Mouse (Mus musculus) lung, postnatal 36 days (tissue): ENCODE data around the gene Zkscan3.
A peak's percentile ranks its signal among the peaks of the same experiment; 100 is the strongest.

Experiments
- DNase-seq: peaks from one replicate; pipeline ENCODE4 v3.0.0; 2022; ENCODE audit warnings: mixed read lengths

Gene Zkscan3

DNA sequence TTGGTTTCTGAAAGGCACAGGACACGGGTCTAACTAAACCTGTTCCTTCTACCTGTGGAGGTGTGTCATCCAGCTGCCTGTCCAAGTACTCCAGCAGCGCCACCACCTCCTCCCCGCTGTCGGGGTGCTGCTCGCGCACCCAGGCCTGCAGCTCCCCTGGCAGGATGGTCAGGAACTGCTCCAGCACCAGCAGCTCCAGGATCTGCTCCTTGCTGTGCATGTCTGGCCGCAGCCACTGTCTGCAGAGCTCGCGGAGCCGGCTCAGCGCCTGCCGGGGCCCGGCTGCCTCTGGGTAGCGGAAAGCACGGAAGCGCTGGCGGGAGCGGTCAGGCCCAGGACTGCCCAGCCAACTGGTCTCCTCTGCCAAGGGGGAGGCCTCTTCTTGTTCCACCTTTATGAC, 6.5 kb downstream of the Zkscan3 start:
- peak; percentile 14 for DNase-seq

DNA sequence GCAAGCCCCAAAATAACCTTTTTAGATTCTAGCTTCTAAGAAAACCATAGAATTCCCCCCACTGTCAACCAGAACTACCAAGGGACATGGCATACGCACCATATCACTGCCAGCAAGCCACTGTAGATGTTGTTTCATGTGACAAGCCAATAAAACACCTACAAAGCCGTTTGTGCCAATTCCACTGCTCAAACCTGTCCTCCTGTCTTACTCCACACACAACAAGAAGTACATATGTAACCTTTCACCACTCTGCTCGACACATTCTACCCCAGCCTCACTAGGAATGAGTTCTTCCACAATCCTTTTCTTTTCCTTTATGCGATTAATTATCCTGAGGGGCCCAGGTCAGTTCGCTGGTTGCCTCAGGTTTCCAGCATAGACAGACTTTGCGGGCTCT, 6.9 kb downstream of the Zkscan3 start:
- no peak for DNase-seq

DNA sequence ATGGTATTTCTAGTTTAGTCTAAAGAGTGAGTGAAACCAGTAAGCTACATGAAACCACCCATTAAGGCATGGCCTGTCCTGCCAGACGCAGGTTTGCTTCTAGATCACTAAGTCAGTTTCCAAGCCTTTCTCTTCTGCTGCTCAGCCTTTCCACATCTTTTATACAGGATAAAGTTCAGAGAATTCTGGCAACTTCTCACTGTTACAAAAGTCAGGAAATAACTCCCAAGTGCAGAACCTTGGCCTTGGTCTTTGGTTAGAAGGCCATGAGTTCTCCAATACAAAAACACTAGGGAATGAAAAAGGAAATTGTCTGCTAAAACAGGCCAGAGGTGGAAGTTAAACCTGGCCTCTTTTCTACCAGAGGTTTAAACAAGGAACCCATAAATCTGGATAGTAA, 7.3 kb downstream of the Zkscan3 start:
- DNase-seq = no peak

DNA sequence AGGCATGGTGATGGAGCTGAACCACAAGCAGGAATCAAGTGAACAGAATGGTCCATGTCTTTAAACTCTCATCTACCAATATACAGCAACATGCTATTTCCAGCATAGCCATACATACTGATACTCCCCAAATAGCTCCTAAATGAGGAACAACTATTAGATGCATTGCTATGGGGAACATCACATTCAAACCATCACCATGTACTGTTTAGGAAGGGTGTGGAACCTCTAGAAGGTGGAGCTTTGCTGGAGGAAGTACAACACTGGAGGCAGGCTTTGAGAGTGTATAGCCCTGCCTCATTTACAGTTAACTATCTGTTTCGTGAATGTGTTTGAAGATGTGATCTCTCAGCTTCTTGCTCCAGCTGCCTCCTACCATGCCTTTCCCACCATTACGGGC, 24.8 kb downstream of the Zkscan3 start:
- DNase-seq = no peak

DNA sequence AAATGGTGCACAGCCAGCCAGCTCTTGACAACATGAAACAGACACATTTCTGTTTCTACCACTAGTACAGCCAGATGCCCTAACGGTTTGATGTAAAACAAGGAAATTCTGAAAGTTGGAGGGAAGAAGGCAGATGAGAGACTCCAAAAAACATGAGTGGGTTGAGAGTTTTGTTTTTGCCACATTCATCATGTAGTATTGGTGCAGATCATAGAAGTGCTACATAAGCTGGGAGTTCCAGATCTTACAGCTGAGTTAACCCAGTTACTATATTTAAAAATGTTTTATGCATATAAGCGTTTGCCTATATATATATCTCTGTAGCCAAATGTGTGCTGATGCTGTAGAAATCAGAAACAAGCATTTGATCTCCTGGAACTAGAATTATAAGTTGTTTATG, 29.9 kb downstream of the Zkscan3 start:
- no peak for DNase-seq

DNA sequence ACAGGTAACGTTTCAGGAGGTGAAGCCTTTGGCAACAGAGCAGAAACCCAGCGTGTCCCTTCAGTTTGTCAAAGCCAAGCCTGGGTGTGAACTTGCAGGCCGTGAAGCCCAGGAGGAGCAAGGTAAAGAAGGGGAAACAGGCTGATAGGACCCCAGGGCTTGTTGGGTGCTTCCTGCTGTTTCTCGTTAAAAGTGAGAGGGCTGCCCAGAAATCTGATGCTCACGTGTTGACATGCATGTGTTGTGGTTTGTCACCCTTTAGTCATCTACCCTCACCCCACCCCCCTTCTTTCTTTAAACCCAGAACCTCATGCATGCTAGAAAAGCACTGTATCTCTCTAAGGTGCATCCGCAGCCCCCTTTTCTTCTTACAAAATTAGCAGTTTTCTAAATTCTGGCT, 35.9 kb downstream of the Zkscan3 start:
- DNase-seq = no peak

DNA sequence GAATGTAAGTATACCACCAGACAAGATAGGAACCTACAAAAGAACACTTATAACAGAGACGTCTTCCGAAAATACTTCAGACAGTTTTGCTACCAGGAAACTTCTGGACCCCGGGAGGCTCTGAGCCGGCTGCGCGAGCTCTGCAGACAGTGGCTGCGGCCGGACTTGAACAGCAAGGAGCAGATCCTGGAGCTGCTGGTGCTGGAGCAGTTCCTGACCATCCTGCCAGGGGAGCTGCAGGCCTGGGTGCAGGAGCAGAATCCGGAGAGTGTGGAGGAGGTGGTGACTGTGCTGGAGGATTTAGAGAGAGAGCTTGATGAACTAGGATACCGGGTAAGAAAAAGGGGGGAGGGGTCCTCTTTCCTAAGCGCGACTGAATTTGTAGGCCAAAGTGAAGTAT, 38.8 kb downstream of the Zkscan3 start:
- no peak for DNase-seq

DNA sequence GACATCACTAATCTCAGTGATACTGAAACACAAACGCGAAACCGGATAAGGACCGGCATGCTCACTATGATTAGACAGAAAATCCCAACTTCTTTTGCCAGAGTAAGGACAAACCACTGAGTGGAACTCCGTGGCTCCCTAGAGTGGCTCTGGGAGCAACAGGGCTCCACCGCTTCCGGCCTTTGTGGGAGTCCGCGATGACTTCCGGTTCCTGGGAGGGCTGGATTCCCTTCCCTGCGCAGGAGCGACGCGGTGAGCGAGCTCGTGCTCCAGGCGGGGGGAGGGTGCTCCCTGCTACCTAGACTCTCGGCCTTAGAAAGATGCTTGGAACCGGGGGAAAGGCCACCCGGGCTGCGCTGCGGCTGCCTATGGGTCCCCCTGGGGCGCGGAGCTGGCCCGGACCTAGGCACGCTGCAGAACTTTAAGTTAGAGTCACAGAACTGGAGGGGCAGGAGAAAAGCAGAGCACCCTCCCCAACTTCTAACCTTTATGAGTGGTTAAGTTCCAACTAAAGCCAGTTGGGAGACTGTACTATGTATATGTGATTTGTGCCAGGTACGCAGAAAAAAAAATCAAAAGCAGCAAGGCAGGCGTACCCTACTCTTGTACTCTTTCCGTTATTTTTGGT, 39.8 kb downstream of the Zkscan3 start, which contains the start of gene Zscan12:
Gene Zscan12 (plus strand): TSS at position 200 of the 628 bp plus-strand sequence.
- peak; percentile 94 for DNase-seq

DNA sequence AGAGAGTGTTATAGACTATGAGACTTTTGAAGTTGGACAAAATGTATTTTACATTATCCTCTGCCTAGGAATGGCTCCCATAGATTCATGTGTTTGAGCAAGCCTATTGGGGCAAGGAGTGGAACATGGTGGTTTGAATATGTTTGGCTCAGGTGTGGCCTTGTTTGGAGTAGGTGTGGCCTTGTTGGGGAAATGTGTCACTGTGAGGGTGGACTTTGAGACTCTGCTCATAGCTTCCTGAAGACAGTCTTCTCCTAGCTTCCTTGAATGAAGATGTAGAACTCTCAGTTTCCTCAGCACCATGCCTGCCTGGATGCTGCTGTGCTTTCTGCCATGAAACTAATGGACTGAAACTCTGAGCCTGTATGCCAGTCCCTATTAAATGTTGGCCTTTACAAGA, 52.0 kb downstream of the Zkscan3 start:
- DNase-seq = no peak

DNA sequence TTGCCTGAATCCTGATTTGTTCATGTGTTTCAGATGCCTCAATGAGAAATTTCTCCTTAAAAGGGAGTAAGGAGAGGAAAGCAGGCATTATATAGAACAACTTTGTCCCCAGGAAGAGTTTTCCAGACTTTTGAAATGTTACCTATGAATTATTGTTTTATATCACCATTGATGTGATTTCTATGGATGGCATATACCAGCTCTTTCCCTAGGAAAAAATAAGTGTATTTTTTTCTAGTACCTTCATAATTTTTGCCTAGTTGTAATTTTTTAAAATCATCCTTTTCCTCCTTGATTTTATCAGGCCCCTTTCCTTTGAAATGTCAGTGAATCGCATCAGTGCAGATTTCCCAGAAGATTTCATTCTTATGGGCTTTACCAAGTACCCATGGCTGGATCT, 55.9 kb downstream of the Zkscan3 start, which contains the start of gene Olfr1367:
Gene Olfr1367 (plus strand): TSS at position 301 of the 400 bp plus-strand sequence.
- DNase-seq = no peak
